Mouse (Mus musculus): ENCODE results near the gene Gpr152. TPM values are rescaled to one million over a fixed set of nuclear protein-coding genes. Genes with fewer than 3 reads are reported as not detected.
"Not testable (repeated sequence)": the region's sequence is repeated elsewhere in the genome, so short reads cannot be mapped to it uniquely, and the experiment has no call there.

Gpr152 gene
- total RNA-seq, 2 experiments from 2014 or later: not detected

DNA sequence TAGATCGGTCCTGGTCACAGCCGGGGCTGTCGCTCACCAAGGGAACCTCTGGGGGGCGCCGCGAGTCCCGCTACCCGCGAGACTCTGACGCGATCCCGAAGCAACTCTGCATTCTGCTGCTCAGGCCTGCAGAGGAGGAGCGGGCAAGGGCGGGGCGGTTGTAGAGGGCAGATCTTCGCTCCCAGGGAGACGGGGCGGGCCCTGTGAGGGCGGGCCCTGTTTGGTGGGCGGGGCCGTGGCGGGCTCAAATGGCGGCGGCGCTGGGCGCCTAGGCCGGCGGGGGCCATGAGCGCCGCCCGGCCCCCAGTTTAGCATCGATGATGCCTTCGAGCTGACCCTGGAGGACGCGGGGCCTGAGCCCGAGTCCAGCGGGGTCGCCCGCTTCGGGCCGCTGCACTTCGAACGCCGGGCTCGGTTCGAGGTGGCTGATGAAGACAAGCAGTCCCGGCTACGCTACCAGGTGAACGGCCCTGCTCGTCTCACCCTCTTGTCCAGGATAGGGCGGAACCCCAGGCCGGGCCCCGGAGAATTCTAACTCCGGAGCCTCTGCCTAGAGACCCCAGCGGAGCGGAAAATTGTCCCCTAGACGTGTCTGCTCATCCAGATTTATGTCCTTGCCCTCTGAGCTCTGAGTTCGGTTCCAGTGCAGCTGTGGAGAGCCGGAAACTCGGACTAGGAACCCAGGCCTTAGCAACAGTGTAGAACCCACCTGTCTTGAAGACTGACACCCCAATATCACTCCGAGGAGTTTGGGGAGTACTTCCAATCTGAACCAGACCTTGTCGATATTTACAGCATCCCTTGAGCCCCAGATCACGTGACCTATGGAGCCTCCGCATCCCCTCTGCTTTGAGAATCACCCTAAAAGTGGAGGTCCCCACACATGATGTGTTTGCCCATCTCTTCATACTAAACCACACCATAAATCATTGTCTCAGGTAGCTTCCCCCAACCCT, 13.6 kb upstream of the Gpr152 start, which contains the start of gene Aip:
Aip (minus strand) TSS at position 118 of the 956 bp plus-strand sequence.
- DNase-seq (ENCODE audit: low spot score in 2 of 2): peak; percentile 97
- intact Hi-C loops (cut with DNase I): loop anchor here (2.0 to 5.0 kb wide), 3 partner anchors 37 to 106 kb away; partner anchors contain the start of genes Pold4, Ppp1ca, Rps6kb2 and Tbc1d10c

DNA sequence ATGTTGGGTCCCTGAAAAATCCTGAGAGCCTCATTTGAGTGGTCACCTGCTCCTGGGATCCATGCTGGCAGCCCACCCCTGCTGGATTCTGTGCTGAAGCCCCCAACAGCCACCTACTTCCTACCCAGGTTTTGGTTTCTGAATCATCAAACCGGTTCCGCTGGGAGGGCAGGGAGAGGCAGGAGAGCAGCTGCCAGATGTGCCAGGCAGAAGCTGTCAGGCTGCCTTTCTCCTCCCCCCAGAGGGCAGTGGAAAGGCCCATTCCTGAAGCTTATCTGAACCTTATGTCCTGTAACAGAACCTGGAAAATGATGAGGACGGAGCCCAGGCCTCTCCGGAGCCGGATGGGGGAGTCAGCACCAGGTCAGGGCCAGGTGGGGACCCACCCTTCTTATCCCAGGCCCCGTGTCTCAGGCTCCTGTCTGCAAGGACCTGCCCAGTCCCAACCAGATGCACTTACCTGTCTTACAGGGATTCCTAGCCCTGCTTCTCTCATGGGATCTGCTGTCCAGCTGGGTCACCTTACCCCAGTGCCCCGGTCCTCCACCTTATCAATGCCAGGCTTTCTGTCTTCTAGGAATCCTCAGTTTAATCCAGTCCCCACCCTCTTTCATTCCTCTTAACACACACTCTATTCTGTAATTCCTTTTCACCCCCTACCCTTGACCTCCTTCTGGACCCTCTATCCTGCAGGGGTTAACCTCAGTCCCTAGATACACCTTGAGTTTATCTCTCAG, 12.7 kb upstream of the Gpr152 start:
- intact Hi-C loops (cut with DNase I): loop anchor here (5.0 kb wide), 2 partner anchors 65 to 105 kb away; partner anchors contain the start of genes Pold4, Ppp1ca and Tbc1d10c

DNA sequence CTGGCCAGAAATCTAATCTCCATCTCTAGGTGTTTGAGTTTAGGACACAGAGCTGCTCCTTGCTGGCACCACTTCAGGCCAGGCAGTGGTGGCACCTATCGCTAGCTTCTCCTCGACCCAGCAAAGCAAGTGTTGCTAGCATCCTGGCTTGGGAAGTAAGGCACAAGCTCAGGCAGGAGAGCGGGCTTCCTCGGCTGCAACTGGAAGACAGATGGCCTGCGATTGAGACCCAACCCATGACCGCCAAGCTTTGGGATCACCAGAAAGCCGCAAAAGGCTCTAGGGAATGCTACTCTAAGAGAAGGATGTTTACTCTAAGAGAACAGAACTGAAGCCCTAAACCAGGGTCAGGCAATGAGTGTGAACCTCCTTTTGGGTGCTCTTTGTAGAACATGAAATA, 10.1 kb upstream of the Gpr152 start:
- intact Hi-C loops (cut with DNase I): loop anchor here (5.0 kb wide), 2 partner anchors 63 to 103 kb away; partner anchors contain the start of genes Pold4, Ppp1ca and Tbc1d10c
- no peak for DNase-seq (ENCODE audit: low spot score in 2 of 2)

More for the DNA sequence above, 12.7 kb upstream of the Gpr152 start:
- peak; percentile 27 to 41 for DNase-seq (ENCODE audit: low spot score in 2 of 2)

DNA sequence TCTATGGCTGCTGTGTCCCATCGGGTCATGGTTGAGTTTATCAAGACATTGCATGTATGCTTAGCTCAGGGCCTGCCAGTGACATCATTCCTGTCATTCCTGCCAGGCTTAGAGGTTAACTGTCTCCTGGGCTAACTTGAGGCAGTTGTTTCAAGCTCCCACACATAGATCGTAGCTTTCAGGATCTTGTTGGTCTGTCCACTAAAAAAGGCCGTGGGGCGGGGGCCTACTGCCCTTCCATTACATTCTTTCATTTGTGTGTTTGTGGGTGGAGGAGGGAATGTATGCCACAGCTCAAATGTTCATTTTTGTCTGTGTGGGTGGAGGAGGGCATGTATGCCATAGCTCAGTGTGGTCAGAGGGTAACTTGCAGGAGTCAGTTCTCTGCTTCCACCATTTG, 9.5 kb upstream of the Gpr152 start:
- DNase-seq (ENCODE audit: low spot score in 2 of 2): no peak
- intact Hi-C loops (cut with DNase I): no loop called here

DNA sequence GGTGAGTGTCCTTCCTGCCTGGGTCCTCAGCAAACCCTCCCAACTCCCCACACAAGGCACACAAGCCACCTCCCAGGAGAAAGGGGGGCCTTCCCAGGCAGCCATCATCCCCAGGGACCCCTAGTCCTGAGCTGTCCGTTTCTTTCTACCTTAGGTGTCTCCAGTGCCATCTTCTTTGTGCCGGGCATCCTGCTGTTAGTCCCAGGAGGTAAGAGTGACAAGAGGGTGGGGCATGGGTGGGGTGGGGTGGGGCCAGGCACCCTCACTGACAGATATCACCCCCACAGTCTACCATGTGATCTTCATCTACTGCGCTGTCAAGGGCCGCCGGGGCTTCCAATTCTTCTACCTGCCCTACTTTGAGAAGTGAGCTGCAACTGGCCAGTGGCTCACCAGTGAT, 8.5 kb upstream of the Gpr152 start:
- intact Hi-C loops (cut with DNase I): no loop called here

DNA sequence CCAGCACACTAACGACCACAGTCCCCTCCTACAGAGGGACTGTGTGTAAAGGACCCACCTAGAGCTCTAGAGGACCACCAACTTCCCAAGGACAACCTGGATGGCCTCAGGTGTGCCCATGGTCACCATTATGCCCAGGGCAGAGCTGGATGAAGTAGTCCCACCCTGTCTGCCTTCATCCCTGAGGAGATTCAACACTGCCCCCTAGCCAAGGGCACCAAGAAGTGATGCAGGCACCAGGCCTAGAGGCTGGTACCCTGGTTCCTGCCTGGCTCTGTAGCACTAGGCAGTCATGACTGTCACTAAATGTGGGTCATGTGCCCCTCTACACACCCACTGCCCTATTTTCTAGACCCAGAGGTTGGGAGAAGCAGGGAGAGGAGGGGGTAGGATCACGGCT, 7.8 kb upstream of the Gpr152 start:
- intact Hi-C loops (cut with DNase I): no loop called here
- DNase-seq (ENCODE audit: low spot score in 2 of 2): no peak

More for the DNA sequence above, 8.5 kb upstream of the Gpr152 start:
- no peak for DNase-seq (ENCODE audit: low spot score in 2 of 2)

DNA sequence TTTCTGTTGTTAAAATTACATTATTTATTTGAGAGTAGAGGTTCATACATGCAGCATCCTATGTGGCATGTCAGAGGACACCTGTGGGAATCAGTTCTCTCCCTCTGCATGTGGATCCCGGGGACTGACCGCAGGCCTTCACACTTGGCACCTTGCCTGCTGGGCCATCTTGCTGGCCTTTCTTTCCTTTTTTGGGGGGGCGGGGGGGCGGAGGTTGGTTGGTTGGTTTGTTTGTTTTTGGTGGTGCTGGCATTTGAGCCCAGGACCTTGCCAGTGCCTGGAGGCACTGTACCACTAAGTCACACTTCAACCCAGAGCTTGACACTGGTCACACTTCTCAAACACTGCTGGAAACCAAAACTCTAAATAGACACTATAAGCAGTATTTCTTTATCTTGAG, 5.2 kb upstream of the Gpr152 start:
- DNase-seq (ENCODE audit: low spot score in 2 of 2): no peak
- intact Hi-C loops (cut with DNase I): no loop called here

DNA sequence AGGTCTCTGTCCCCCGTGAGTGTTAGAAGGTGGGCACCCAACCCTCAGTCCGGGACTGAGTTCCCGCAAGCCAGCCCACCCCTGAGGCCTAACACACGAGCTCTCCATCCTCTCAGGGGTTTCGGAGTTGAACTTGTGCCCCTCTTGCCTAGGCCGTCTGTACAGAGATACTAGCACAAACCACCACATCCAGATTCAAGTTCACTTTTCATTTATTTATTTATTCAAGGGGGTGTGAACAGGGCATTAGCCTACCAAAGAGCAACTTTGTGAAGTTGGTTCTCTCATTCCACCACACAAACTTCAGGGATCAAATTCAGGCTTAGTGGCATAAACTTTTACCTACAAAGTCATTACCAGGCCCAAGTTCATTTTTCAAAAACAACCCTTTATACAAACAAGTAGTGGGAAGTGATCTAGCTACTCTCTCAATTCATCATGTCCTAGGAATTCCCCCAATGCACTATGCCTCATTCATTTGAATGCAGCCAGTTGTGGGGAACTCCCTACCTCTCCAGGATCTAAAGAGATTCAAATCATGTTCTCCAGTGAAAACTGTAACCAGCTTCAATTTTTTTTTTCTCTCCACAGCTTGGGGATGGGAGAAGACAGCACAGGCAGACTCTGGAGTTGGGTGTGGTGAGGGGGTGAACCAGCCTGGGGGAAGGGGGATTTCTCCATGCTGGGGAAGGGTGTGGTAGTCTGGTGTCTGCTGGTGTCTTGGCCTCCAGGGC, 4.2 kb upstream of the Gpr152 start:
- intact Hi-C loops (cut with DNase I); DNase-seq (ENCODE audit: low spot score in 2 of 2): not testable (repeated sequence)

DNA sequence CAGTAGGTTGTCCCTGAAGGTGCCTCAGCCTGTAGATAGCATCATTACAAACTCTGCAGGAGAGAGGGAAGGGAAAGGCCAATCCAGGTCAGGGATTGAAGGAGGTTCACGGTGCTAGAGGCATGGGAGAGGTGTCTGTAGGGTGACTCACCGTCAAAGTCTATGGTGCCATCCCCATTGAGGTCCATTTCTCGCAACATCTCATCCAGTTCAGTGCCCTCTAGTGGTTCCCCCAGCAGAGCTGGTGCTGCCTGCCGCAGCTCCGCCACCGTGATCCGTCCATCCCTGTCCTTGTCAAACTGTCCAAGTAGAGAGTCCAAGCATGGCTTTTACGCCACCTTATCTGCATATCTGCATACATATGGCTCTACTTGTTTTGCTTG, 3.6 kb upstream of the Gpr152 start:
- intact Hi-C loops (cut with DNase I); DNase-seq (ENCODE audit: low spot score in 2 of 2): not testable (repeated sequence)

DNA sequence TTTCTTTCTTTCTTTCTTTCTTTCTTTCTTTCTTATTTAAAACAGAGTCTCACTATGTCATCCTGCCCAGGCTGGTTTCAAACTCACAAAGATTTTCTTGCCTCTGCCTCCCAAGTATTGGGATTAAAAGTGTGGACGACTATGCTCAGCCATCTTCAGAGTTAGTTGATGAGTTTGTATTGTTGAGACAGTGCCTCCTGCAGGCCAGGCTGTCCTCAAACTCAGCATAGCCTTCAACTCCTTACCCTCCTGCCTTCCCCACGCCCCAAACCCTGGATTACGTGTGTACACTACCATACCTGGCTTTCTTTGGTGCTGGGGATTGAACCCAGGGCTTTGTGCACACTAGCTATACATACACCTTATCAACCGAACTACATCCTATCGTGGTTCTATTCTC, 3.1 kb upstream of the Gpr152 start:
- intact Hi-C loops (cut with DNase I): no loop called here
- no peak for DNase-seq (ENCODE audit: low spot score in 2 of 2)

DNA sequence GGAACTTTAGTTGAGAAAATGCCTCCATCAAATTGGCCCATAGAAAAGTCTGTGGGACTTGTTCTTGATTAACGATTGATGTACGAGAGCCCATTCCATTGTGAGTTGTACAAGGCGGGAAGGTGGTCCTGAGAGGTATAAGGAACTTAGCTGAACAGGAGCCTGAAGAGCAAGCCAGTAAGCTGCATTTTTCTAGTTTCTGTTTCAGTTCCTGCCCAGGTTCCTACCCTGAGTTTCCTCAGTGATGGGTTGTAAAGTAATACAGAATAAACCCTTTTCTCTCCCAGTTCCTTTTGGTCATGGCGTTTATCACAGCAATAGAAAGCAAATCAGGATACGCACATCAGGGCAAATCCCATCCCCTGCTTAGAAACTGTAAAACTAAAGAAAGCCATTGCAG, 1.7 kb upstream of the Gpr152 start:
- no peak for DNase-seq (ENCODE audit: low spot score in 2 of 2)
- intact Hi-C loops (cut with DNase I): no loop called here

DNA sequence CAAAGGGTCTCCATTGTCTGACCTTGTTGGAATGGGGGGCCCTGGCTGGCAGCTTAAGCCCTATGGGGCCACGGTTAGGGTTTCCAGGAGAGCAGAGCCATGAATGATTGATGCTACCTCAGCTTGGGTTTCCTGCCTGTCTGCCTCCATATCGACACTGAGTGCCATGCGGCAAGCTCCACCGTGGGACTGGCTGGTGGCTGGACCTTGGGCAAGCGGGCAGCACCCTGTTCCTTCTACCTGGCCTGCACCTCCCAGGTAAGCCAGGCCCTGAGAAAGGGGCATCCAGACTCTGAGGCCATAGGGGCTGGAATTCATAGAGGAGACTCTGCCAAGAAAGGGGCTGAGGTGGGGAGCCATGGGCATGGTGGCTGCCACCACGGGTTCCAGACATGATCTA, 560 bp downstream of the Gpr152 start:
- intact Hi-C loops (cut with DNase I): no loop called here
- DNase-seq (ENCODE audit: low spot score in 2 of 2): no peak

DNA sequence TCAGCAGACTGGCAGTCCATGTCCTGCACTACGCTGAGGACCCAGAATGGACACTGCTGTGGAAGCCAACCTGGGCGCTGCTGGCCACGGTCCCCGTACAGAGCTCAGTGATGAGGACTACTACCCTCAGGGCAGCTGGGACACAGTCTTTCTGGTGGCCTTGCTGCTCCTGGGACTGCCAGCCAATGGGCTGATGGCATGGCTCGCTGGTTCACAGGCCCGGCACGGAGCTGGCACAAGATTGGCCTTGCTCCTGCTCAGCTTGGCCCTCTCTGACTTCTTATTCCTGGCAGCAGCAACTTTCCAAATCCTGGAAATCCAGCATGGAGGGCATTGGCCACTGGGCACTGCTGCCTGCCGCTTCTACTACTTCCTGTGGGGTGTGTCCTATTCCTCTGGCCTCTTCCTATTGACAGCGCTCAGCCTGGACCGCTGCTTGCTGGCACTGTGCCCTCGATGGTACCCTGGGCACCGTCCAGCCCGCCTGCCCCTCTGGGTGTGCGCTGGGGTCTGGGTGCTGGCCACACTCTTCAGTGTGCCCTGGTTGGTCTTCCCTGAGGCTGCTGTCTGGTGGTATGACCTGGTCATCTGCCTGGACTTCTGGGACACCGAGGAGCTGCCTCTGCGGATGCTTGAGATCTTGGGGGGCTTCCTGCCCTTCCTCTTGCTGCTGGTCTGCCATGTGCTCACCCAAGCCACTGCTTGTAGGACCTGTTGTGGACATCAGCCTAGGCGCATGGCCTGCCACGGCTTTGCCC, 3.0 kb downstream of the Gpr152 start:
- intact Hi-C loops (cut with DNase I): no loop called here
- no peak for DNase-seq (ENCODE audit: low spot score in 2 of 2)

DNA sequence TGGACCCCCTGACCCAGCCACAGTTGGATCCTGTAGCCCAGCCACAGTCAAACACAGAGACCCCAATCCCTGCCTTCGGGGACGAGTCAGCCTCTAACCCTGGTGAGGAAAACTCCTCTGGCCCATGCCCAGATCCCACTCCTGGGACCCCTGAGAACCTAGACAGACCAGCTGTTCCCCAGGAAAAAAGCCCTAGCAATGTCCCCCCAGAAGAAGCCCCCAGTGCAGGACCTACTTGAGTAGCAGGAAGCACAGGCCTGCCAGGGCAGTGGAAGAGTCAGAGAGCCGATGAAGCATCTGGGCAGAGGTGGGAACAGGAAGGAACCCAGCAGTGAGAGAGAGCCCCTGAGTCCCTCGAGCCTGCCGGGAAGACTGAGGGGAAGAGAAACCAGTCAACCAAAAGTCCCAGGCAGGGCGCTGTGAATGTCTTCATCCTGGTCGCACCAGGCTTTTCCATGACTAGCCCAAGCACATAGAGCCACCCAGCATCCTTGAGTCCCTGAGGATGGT, 4.2 kb downstream of the Gpr152 start, which contains the start of gene Cabp4:
Cabp4 (minus strand) TSS at position 275 of the 510 bp plus-strand sequence.
- intact Hi-C loops (cut with DNase I): no loop called here

DNA sequence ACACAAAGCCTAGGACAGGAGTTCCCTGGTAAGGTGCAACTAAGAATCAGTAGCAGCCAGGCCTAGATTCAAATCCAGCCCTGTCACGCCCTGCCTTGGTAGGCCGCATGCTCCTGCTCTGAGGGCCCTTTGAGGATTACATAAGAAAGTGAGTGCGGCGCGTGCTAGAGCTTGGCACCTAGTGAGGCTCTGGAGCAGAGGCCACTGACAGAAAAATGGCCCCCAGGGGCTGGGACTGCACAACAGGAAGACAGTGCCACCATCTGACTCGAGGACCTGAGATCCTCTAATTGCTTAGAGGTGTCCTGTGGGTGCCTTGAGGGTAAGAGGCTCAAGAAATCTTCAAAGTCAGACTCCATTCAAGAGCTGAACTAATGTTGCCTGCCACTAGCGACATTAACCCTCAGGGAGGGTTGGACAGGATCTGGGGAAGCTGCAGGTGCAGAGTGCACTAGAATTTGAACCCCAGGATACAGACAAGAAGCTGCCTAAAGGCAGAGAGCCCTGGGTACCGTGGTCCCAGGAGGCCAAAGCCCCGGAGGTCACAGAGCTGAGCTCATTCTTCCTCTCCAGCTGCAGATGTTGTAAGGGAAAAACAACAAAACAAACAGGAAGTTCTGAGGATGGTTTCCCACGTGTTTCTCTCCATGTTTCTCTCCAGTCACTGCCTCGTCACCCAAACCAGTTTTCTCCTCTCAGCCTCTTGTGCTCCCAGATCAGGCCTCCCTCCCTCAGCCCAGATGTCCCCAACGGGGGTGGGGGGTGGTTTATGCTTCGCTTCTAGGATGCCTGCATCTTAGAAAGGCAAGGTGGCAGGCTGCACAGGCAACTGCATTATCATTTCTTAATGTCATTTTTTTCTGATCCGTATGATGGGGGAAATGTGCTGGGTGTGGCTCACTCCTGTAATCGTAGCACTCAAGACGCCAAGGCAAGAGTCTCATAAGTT, 5.2 kb downstream of the Gpr152 start:
- intact Hi-C loops (cut with DNase I): no loop called here
- no peak for DNase-seq (ENCODE audit: low spot score in 2 of 2)

More for the DNA sequence above, 4.2 kb downstream of the Gpr152 start, which contains the start of gene Cabp4:
- no peak for DNase-seq (ENCODE audit: low spot score in 2 of 2)

DNA sequence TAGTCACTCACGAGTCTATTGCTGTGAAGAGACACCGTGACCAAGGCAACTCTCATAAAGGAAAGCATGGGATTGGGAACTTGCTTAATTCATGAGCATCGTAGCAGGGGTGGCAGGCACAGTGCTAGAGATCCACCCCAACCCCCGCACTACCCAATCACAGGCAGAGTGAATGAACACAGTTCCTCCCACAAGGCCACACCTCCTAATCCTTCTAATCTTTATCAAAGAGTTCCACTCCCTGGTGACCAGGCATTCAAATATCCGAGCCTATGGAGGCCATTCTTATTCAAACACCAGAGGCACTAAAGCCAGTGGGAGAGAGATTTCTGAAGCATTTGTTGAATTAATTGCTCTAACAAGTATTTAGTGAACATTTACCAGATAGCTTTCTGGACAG, 6.3 kb downstream of the Gpr152 start:
- intact Hi-C loops (cut with DNase I): no loop called here
- no peak for DNase-seq (ENCODE audit: low spot score in 2 of 2)

DNA sequence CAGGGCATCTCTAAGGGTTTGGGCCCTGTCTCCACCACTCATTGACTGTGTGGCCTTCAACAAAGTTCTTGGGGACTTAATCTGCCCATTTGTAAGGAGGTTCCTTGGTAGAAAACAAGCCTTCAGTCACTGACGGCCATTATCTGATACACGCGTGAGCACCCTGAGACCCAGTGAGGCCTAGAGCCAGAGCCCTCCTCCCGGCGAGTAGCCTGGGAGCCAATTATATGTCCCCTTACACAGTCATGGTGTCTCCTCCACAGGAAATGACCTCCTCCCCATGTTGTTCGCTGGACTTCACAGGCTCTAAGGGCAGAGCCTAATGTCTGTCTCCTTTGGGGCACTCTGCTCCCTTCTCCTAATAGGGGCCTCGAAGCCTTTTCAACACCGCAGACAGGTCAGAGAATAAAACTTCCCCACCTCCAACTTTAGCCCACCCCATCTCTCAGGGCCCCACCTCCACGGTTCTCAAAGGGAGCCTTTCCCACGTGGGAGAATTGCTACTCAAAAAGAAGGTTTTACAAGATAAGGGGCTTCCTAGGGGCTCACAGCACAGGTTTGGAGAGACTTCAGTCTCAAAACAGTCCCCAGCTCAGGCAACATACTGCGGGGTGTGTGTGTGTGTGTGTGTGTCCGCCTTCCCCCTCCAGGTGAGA, 6.9 kb downstream of the Gpr152 start:
- DNase-seq (ENCODE audit: low spot score in 2 of 2): no peak
- intact Hi-C loops (cut with DNase I): no loop called here
